Mouse (Mus musculus): ENCODE data around the gene Cfap54.

DNA sequence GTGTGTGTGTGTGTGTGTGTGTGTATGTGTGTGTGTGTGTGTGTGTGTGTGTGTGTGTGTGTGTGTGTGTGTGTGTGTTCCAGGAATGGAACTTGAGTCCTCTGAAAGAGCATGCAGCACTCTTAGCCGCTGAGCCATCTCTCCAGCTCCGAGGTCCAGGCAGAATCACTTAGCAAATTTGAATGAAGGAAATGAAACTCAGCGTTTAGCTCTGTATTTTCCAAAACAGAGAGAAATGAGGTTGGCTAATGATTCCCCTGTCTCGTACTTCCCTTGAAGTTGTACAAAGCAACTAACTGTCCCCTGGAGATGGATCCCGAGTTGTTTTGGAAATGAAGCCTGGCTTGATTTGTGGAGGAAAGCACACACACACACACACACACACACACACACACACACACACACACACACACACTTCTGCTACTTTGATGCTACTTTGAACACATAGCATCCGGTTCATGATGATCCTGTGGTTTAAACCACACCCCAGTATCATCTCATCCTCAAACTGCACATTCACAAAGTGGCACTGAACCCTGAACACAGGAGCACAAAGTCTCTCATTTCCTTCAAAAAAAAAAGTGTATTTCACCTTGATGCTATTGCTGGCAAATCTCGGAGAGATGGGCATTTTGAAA, 290.4 kb downstream of the Cfap54 start:
- TF ChIP-seq CTCF (IDR thresholded peaks at IDR 0.05; ENCODE audit: low read depth) (no peak), EP300 (IDR thresholded peaks at IDR 0.05; ENCODE audit: low read depth) (no peak)

All from liver, postnatal 0 days (tissue).